Mouse (Mus musculus) midbrain, embryonic 14.5 days (tissue): ENCODE measurements around the gene Dcaf5. TPM values are rescaled to one million over a fixed set of nuclear protein-coding genes. Genes with fewer than 3 reads are reported as not detected.
A peak's percentile ranks its signal among the peaks of the same experiment; 100 is the strongest.

Experiments
- ATAC-seq: fragments of 200-750 bp; cut with Nextera tagmentation; 2 replicates; pipeline ENCODE4 v1.8.0; 2017; ENCODE audit warnings: moderate number of reproducible peaks, moderate library complexity; ENCODE audit not compliant: low FRiP score, low TSS enrichment
- DNase-seq: peaks from one replicate; pipeline ENCODE4 v3.0.0-alpha.2; 2015
- H3K27ac ChIP-seq: fragments of 300-500 bp; sonication (generic); replicated peaks from 2 replicates; pipeline ENCODE4 v1.5.1; 2014; ENCODE audit warnings: mild to moderate bottlenecking, low read depth, low read length, moderate library complexity
- H3K27me3 ChIP-seq: fragments of 300-500 bp; sonication (generic); 2 replicates; pipeline ENCODE4 v1.6.1; 2014; ENCODE audit warnings: low read length, control low read depth, mixed read lengths; ENCODE audit not compliant: control insufficient read depth, insufficient read depth
- H3K36me3 ChIP-seq: fragments of 300-500 bp; sonication (generic); 2 replicates; pipeline ENCODE4 v1.6.1; 2014; ENCODE audit warnings: low read length, control low read depth; ENCODE audit not compliant: control insufficient read depth, insufficient read depth
- H3K4me1 ChIP-seq: fragments of 300-500 bp; sonication (generic); 2 replicates; pipeline ENCODE4 v1.6.1; 2014; ENCODE audit warnings: mild to moderate bottlenecking, antibody characterized with exemption, low read length, control low read depth; ENCODE audit not compliant: control insufficient read depth, insufficient read depth
- H3K4me2 ChIP-seq: fragments of 300-500 bp; sonication (generic); 2 replicates; pipeline ENCODE4 v1.6.1; 2014; ENCODE audit warnings: mild to moderate bottlenecking, low read length, moderate library complexity
- H3K4me3 ChIP-seq: fragments of 300-500 bp; sonication (generic); replicated peaks from 2 replicates; pipeline ENCODE4 v1.5.1; 2014; ENCODE audit warnings: low read depth, low read length
- H3K9ac ChIP-seq: fragments of 300-500 bp; sonication (generic); replicated peaks from 2 replicates; pipeline ENCODE4 v1.6.1; 2014; ENCODE audit warnings: mild to moderate bottlenecking, low read length, moderate library complexity
- H3K9me3 ChIP-seq: fragments of 300-500 bp; sonication (generic); 2 replicates; pipeline ENCODE4 v1.6.1; 2016; ENCODE audit warnings: low read length, control low read depth, mixed read lengths; ENCODE audit not compliant: control insufficient read depth
- WGBS: fragments of 180-500 bp; shearing (Covaris S2); extraction: QIAGEN DNeasy Blood & Tissue Kit; methylation state at CpG from one replicate; pipeline ENCODE4 v1.1.7; 2014; 5-methylcytosine and 5-hydroxymethylcytosine counted together
- polyA plus RNA-seq: library from polyadenylated mRNA; unstranded; fragments of >200 nt; fragmentation: Nextera tagmentation; extraction: Ambion mirVana; gene quantifications from 2 replicates; pipeline ENCODE4 v1.2.1, GENCODE M21; 2014

Gene Dcaf5
- polyA plus RNA-seq, 1 experiment from 2014 or later: 29.9 TPM

DNA sequence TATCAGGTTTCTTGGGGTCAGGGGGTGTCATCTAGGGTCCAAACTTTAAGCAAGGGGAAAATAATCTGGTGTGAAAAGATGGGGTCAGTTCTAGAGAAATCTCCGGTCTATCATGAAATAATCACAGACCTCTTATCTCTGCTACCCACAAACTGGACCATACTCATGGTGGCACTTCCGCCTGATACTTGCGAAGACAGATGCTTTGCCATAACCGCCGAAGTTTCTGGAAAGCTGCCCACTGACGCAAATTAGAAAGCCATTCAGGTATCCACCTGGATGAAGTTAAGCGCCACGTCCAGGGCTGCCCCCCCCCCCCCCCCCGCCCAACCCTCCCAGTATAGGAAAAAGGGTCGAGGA is 1.8 kb downstream of the Dcaf5 start:
- H3K9ac ChIP-seq: peak overlapping the region; percentile 88
- ATAC-seq (0 out of 2 replicates have a peak, but pooled peaks have one; percentile 2), DNase-seq (no peak)
- 5% methylated on average over 10 of the region's 10 CpGs for WGBS
- peak overlapping the region; percentile 62 for H3K4me2 ChIP-seq
- peak overlapping the region; percentile 98 for H3K27ac ChIP-seq
- no peaks in the 10 kb centered on the region for H3K36me3 ChIP-seq
- no peaks in the 10 kb centered on the region for H3K9me3 ChIP-seq
- peak overlapping the region; percentile 90 for H3K4me3 ChIP-seq
- no peaks in the 10 kb centered on the region for H3K27me3 ChIP-seq
- peaks cover 10% of the 10 kb centered on the region for H3K4me1 ChIP-seq

DNA sequence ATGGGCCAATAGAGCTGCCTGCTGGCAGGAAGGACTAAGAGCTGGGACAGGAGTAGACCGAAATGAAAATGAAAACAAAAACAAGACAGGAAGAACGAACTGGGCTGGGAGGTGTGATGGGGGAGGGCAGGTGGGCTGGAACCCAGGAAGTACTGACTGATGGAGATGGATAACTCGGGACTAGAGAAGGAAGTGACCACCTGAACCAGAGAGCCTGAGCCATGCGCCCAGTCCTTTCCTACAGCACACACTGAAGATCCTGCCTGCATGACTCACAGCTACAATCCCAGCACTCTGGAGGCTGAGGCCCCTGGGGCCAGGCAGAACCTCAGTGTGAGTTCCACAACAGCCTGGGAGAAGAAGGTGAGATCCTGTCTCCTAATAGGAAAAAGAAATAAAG is 3.1 kb downstream of the Dcaf5 start:
- 86% methylated on average over 4 of the region's 4 CpGs for WGBS
- H3K27me3 ChIP-seq: no peaks in the 10 kb centered on the region
- H3K4me3 ChIP-seq: no peak overlapping the region
- no peak overlapping the region for H3K27ac ChIP-seq
- H3K4me1 ChIP-seq: peaks cover 10% of the 10 kb centered on the region
- no peaks in the 10 kb centered on the region for H3K9me3 ChIP-seq
- H3K36me3 ChIP-seq: no peaks in the 10 kb centered on the region
- H3K4me2 ChIP-seq: no peak overlapping the region
- DNase-seq (no peak), ATAC-seq (no peak)
- H3K9ac ChIP-seq: no peak overlapping the region

DNA sequence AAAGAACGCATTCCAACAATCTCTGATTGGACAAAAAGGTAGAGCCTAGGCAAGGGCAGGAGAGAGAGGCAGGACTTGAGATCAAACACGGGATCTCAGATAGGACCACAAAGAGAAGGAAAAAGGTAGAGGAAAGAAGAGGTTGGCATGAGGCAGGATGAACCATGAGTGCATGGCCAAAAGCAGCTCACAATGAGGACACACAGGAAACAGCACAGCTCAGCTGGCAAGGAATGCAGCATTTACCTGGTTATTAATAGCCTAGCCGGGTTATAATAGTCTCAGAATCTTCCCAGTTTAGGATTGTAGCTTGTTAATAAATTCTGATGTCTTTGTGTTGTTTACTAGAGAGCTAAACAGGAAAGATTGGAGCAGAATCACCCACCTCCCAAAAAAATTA is 8.7 kb downstream of the Dcaf5 start:
- 94% methylated on average over 3 of the region's 3 CpGs for WGBS
- Histone ChIP-seq H3K4me2 (no peak overlapping the region), H3K4me1 (no peaks in the 10 kb centered on the region), H3K27me3 (no peaks in the 10 kb centered on the region), H3K36me3 (0 out of 2 replicates have a peak, but pooled peaks cover 6% of the 10 kb centered on the region), H3K9ac (no peak overlapping the region), H3K9me3 (no peaks in the 10 kb centered on the region; the same call in 1 of the 2 replicates), H3K27ac (no peak overlapping the region), H3K4me3 (no peak overlapping the region)
- ATAC-seq: no peak
- no peak for DNase-seq

DNA sequence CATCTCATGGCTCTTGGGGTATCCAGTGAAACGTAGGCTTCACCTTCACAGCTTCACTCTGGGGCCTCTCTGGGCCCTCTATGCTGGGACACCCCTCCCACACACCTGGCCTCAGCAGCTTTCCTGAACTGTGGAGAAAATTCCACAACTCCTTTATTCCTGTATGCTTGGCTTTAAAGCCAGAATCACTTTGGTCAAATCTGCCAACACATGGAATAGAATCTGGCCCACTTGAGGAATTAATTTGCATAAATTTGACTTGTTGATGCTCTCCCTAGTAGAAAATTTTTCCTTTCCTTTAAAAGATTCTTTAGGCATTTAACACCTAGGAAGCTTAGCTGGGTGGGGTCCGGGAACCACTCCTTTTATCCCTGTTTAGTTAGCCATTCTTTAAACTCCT is 21.3 kb downstream of the Dcaf5 start:
- no peaks in the 10 kb centered on the region for H3K27me3 ChIP-seq
- no peak overlapping the region for H3K4me2 ChIP-seq
- ATAC-seq (no peak), DNase-seq (no peak)
- H3K36me3 ChIP-seq: peaks cover 16% of the 10 kb centered on the region; the same call in 1 of the 2 replicates
- no peaks in the 10 kb centered on the region for H3K4me1 ChIP-seq
- H3K9me3 ChIP-seq: no peaks in the 10 kb centered on the region
- no peak overlapping the region for H3K4me3 ChIP-seq
- no peak overlapping the region for H3K9ac ChIP-seq
- H3K27ac ChIP-seq: no peak overlapping the region
- WGBS: 91% methylated on average over 2 of the region's 2 CpGs

DNA sequence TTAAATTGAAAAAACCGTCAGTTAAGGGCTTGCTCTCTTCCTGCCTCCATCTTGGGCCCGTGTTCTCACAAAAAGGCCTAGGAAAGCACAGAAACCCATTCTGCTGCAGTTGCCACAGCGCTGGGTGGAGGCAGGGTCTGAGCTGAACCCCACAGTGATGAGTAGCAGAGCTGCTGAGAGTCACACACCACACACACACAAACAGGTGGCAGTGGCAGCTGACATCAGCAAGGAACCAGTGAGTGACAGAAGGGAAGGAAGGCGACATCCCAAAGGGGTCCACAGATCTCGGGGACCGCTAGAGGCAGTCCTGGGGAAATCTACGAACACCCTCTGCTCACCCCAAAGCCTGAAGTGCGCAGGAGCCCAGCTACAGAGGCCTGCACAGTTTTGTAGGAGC is 25.5 kb downstream of the Dcaf5 start:
- DNase-seq (no peak), ATAC-seq (no peak)
- Histone ChIP-seq H3K9me3 (no peaks in the 10 kb centered on the region), H3K27ac (no peak overlapping the region), H3K4me2 (no peak overlapping the region), H3K27me3 (no peaks in the 10 kb centered on the region), H3K36me3 (peaks cover 16% of the 10 kb centered on the region; the same call in 1 of the 2 replicates), H3K4me1 (no peaks in the 10 kb centered on the region), H3K4me3 (no peak overlapping the region), H3K9ac (no peak overlapping the region)
- 94% methylated on average over 8 of the region's 8 CpGs for WGBS

DNA sequence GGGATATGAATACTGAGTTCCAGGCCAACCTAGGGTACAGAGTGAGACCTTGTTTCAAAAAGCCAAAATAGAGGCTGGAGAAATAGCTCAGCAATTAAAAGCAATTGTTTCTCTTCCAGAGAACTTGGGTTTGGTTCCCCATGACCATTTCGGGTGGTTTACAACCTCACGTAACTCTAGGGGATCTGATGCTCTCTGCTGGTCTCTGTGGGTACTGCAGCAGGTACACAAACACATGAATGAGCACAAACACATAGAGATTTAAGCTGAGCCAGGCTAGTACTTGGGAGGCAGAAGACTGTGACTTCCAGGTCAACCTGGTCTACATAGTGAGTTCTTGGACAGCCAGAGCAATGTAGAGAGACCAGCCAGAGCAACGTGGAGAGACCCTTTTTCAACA is 28.6 kb downstream of the Dcaf5 start:
- Histone ChIP-seq H3K4me1 (no peaks in the 10 kb centered on the region), H3K9me3 (no peaks in the 10 kb centered on the region), H3K36me3 (peaks cover 10% of the 10 kb centered on the region), H3K9ac (no peak overlapping the region), H3K4me2 (no peak overlapping the region), H3K27ac (no peak overlapping the region), H3K4me3 (no peak overlapping the region), H3K27me3 (no peaks in the 10 kb centered on the region)
- WGBS: 58% methylated on average over 3 of the region's 3 CpGs
- ATAC-seq (no peak), DNase-seq (peak; percentile 45)

DNA sequence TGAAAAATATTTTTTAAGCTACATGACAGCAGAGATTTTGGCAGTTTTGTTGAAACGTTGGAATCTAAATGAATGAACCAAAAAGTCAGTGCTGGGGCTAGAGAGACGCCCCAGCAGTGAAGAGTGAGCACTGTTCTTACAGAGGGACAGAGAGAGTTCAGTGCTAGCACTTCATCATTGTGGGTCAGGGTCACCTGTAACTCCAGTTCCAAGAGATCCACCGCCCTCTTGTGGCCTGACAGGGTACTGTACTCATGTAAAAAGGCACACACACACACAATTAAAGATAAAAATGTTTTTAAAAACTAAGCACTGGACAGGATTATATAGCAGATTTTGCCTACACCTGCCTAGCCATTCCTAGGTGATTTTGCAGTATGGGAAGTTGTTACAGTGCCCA is 29.8 kb downstream of the Dcaf5 start:
- Histone ChIP-seq H3K4me3 (no peak overlapping the region), H3K9me3 (no peaks in the 10 kb centered on the region), H3K27ac (no peak overlapping the region), H3K4me2 (no peak overlapping the region), H3K27me3 (no peaks in the 10 kb centered on the region), H3K36me3 (peaks cover 10% of the 10 kb centered on the region), H3K9ac (no peak overlapping the region), H3K4me1 (no peaks in the 10 kb centered on the region)
- 46% methylated on average over 3 of the region's 3 CpGs for WGBS
- ATAC-seq (no peak), DNase-seq (peak; percentile 60)

DNA sequence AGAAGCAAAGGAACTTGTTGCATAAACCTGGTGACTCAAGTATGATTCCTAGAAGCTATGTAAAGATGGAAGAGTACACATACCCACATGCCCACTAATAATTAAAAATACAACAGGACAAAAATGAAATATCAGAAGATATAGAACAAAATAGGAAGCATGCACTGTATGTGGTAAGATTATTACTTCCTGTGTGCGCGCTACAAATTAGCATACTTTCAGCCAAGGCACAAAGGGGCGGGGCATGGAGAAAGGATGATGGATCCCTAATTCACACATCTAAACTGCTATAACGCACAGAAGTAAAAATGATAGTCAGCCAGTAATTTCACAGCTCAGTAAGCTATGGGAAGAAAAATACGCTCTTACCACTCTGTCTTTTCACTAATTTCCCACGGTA is 32.3 kb downstream of the Dcaf5 start:
- H3K9me3 ChIP-seq: no peaks in the 10 kb centered on the region
- H3K9ac ChIP-seq: no peak overlapping the region
- H3K4me3 ChIP-seq: no peak overlapping the region
- no peak overlapping the region for H3K27ac ChIP-seq
- WGBS: 92% methylated on average over 6 of the region's 6 CpGs
- H3K27me3 ChIP-seq: no peaks in the 10 kb centered on the region
- DNase-seq: no peak
- no peak for ATAC-seq
- no peaks in the 10 kb centered on the region for H3K4me1 ChIP-seq
- peaks cover 10% of the 10 kb centered on the region for H3K36me3 ChIP-seq
- no peak overlapping the region for H3K4me2 ChIP-seq

DNA sequence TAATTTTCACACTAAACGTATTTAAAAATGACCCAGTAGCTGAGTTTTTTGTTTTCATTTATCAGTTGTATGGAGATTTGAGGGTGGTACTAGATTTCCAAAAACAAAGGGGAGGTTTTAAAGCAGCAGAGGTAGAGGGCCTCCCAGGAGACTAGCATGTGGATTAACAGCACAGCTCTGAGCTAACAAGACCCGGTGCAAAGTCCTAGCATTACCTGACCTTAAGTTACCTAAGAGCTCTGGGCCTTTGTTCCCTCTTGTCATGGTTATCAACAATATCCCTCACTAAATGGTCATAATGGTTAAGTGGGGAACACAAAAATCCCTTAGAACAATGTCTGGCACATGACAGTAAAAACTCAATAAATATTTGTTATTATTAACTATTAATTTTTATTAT is 37.3 kb downstream of the Dcaf5 start:
- Histone ChIP-seq H3K27me3 (no peaks in the 10 kb centered on the region), H3K36me3 (peaks cover 51% of the 10 kb centered on the region), H3K4me1 (no peaks in the 10 kb centered on the region), H3K9ac (no peak overlapping the region), H3K9me3 (no peaks in the 10 kb centered on the region), H3K4me2 (no peak overlapping the region), H3K4me3 (no peak overlapping the region), H3K27ac (no peak overlapping the region)
- 84% methylated on average over 2 of the region's 2 CpGs for WGBS
- ATAC-seq (no peak), DNase-seq (no peak)
